Mouse (Mus musculus) urinary bladder, postnatal 10 days (tissue): ENCODE data around the gene Snx18.

ENCODE experiments used
- DNase-seq: peaks from one replicate; pipeline ENCODE4 v3.0.0; 2022; ENCODE audit warnings: low spot score

The Snx18 gene

DNA sequence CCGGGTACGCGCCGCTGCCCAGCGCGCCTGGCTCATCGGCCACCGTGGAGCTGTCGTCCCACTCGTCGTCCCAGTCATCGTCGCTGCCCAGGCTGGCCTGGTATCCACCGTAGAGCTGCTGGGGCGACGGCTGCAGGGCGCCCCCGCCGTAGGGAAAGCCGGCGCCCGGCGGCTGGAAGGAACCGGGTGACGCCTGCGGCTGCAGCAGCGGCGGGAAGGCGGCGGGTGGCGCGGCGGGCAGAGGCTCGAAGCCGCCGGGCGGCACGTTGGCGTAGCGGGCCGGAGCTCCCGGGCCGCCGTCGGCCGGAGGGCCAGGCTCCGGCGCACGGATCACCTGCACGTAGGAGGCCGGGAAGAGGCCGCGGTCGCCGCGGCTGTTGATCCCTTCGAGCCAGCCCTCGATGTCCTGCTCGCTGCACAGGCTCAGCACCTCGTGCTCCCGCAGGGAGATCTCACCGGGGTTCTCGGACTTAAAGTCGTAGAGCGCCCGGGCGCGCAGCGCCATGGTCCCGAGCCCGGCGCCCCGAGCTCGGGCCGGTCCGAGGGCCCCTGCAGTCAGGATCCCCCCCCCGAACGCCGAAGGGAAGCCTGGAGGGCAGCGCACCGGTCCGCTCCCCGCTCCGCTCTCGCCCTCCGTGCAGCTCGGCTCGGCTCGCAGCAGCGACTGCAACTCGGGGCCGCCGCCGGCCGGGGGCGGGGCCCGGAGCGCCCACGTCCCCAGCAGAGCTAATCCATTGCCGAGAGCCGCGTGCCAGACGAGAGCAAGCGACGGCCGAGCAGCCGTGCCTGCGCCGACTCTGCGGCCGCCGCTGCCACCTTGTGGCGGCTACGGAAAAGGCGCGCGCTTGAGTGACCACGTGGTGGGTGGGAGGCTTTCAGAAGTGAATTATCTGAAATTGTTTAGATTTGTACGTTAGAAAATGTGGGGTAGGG, at the start of gene Snx18:
Gene Snx18, minus strand, starts transcription at position 674 of the 933 bp plus-strand sequence.
- DNase-seq: peak; percentile 73

DNA sequence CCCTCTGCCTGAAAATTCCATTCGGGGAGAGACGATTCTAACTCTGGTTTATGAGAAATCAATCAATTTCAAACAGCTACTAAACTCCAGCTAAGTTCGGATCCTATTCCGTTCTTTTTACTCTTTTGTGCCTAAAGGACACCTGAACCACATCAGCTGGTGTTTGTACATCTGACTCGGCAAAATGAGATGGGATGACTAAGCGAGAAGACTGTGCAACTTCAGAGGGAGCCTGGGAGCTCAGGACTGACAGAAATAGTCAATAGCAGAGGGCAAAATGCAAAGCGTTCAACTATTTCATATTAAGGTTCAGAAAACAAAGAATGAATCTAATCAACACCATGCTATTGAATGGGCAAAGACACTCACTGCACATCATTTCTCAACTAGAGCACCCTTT, 45.5 kb upstream of the Snx18 start:
- no peak for DNase-seq

DNA sequence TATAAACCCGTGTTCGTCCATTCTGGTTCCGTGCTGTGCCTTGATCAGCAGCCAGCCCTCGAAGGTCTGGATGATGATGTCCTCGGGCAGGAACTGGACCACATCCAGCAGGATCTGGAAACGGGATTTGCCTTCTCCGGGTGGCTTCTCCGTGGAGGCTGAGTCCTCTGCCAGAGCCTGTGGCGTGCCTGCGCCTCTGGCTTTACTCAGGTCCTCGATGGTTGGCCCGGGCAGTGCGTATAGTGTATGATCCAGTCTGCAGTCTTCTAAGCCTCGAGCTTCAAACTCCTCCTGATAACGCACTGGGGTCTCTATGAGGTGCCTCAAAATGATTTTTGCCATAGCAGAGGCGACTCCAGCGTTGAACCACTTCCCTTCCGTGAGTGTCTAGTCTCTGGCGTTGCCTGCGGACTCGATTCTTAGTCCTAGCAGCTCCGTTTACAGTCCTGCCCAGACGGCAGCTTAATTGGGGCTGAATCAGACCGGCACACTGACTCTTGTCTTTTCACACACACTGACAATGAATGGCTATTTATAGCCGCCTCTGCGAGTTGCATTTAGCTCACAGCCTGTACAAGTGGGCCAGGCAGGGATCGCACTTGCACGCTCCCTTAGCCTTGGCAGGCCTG, 44.9 kb upstream of the Snx18 start, which contains the start of gene Hspb3:
Gene Hspb3, minus strand, starts transcription at position 526 of the 629 bp plus-strand sequence.
- no peak for DNase-seq

DNA sequence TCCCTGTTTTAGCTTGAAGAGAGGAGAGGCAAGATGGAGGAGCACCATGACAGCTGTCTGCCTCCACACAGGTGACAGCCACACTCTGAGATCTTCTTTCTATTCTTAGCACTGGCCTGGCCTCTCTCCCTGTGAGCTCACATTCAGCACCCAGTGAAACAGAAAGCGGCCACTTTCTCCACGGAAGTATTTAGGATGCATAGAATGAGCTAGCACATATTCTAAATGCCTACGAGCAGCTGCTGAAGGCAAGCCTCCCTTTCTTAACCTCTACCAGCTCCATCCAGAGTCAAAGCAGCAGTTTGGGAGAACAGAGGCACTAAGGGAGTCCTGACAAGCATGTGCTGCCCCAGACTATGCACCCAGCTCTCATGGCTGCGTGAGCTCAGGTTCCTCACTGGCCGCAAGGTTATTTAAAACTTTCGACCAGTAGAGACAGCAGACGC, 43.5 kb upstream of the Snx18 start:
- no peak for DNase-seq

DNA sequence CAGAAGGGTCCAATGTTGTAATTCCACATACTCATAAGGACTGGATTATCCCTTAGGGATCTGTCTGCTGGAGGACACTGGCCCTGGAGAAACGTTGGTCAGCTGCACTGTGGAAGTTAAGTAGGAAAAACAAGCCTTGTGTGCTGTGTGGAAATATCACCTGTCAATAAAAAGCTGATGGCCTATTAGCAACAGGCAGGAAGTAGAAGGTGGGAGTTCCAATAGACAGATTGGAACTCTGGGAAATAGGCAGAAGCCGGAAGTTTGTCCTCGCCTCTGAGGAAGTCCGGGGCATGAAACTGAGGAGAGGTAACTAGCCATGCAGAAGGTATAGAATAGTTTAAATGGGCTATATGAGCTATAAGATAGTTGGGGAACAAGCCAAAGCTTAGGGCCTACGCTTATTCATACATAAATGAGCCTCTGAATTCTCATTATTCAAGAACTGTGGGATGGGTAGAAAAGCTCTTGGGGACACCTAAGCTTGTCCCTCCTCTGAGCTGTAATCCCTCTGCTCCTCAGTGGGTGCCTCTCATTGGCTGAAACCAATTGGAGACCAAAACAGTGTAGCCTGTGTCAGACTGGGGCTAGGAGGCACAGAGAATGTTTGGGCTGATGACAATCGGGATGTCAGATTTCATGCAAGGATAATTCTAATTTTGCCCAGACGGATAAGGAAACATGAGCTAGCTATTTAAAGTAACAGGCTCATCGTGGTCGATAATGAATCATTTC, 42.4 kb upstream of the Snx18 start:
- no peak for DNase-seq

DNA sequence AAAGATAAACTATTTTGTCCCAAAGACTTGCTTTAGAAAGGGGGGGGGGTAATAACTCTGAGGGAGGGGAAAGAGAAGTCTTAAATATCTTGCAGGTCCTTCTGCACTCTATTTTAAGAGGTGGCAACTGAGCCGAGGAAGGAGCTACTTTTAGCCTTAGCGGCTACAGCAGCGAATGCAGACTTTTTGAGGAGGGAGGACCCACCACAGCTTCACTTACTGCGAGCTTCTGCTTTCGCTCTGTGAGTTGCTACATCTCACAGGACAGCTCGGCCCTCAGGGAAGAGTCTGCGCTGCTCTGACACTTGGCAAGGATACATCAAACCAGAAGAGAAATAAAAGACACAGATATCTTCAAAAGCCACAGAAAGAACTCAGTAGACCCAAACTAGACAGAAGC, 38.8 kb upstream of the Snx18 start:
- no peak for DNase-seq

DNA sequence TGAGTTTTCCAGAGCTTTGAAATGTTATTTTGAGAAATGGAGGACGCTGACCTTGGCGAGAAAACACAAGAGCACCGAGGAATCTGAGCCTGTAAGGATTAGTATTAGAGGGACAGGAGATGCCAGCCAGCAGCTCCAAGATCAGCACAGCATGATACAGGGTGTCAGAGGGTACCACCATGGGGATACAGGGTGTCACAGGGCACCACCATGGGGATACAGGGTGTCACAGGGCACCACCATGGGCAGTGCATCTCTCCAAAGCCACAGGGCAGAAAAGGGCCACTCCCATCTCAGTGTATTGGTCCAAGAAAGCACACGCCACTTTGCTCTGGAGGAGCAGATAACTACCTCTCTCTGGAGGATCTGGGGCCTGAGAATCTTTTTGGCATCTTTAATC, 38.3 kb upstream of the Snx18 start:
- DNase-seq: no peak

DNA sequence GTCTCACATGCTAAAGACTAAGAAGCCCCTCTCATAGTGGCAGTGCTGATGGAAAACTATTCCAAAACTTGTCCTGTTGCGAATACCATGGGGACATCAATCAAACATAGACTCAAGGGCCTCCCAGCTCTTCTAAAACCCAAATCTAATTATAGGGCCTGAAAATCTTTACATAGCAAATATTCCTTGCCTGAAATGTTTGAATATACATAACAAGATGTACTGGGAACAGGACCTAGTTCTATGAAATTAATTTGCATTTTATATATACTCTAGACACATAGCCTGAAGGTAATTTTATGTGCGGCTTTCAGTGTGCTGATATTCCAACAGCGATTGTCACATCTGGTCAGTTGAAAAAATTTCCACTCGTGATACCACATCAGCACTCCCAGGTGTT, 37.1 kb upstream of the Snx18 start:
- DNase-seq: no peak

DNA sequence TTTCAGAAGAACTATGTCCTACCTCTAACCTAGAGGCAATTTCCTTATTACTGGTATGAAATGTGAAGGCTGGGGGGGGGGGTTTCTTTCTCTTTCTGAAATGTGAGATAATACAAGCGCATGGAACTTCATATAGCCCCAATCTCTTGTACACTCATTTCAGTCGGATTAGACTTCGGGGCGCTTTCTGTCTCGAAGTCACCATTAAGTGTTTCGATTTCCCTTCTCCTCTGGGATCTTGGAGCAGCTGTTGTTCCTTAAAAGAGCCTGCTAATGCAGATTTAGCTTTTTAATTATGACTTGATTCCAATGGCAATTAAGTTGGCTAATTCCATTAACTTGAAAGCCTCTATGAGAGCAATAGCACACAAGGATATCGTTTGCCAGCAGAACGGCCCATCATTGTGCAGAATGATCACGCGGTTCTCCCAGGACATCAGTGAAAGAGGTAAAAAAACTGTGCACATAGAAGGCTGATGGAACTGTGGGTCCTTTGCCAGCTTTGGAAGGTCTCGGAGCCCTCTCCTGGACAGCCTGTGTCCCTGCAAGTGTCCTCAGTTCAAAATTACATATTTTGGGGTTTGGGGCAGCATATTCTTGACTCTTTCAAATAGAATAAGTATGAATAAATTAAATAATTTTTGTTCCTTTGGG, 22.7 kb upstream of the Snx18 start:
- no peak for DNase-seq

DNA sequence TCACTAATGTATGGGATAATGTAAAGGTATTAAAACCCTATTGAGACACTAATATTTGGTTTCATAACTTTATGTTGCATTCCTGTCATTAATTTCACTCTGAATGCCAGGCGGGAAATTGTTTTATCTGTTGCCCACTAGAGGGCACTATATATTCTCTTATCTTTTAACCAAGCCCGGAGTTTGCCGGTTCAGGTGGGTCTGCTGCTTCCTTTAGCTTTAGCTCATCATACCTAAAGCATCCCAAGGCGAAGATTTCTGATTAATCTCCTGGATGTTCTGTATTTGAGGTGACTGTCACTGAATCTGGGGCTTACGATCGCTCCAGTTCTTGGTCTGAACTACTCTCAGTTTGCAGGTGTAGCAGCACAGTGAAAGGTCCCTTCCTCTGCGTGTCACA, 20.6 kb upstream of the Snx18 start:
- no peak for DNase-seq

DNA sequence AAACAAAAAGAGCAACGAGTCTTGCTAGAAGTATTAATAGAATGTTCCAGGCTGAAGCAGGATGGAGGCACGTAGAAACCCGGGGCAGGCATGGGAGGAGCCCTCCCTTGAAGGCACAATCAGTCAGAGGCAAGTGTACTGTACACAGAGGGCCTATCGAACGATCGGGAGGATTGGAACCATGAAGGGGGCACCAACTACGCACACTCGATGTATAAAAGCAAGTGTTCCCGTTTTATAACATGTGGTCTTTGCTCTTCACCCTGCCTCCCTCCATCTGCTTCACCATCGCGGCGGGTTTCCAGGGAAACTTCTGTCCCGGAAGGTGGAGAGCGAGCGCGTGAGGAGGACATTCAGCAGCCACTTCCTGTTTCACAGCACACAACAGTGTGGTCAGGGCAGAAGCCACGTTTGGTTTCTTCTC, 17.4 kb upstream of the Snx18 start:
- no peak for DNase-seq

DNA sequence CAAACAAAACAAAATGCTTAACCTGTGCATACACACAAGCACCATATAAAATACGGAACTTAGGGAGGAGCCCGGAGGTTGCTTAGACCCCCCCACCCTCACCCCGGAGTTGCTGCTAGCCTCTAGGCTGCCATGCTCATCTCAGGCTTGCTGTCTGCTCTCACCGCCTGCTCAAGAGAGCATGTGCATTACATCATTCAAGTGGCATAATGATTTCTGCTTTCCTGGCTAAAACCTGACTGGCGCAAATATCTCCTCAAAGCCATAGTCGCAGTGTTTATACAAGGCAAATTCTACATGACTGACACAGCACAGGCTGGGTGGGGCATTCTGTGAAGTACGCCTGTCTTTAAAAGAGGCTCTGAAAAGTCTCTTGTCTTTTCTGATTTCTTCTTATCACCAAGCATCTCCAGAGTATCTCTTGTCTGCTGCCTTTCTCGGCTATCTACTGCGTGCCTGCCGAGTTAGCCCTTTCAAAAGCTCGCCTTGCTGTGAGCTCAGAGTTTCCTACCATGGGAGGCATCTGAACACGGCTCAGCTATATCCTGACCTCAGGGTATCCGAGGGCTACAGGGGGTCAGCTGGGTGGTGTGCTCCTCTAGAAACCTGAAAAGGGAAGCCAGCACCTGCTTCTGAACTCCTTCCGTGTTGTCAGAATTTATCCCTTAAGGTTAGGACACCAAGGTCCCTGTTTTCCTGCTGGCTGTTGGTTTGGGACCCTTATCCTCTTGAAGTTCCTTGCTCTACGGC, 16.5 kb upstream of the Snx18 start:
- no peak for DNase-seq

DNA sequence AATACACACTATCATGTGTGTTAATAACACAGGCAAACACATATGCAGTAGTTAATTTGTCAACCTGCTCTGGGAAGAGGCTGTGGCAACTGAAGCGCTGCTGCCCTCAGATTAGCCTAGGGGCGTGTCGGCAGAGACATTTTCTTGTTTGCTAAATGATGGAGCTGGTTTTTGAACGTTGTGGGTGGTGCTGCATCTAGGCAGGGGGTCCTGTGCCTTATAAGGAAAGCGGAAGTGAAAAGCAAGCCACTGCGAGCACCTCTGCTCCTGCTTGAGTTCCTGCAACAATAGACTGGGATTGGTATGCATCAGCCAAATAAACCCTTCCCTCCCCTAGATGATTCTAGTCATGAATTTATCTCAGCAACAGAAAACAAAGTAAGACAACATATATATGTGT, 14.1 kb upstream of the Snx18 start:
- DNase-seq: no peak

DNA sequence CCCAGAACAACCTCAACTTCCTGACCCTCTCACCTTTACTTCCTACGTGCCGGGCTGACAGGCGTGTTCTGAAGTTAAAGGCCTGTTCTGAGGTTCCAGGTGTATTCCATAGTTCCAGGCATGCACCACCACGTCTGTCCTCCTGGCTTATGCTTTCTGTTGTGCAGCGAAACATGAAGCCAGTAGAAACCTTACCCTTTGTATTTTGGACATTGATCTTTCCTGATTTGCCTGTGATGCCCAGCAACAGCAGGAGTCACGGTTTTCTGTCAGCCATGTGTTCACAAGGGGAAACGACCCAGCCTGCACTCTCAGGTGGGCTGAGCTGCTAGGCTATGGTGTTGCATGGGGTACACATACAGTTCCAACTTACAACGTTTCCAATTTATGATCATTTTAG, 9.2 kb upstream of the Snx18 start:
- DNase-seq: no peak

DNA sequence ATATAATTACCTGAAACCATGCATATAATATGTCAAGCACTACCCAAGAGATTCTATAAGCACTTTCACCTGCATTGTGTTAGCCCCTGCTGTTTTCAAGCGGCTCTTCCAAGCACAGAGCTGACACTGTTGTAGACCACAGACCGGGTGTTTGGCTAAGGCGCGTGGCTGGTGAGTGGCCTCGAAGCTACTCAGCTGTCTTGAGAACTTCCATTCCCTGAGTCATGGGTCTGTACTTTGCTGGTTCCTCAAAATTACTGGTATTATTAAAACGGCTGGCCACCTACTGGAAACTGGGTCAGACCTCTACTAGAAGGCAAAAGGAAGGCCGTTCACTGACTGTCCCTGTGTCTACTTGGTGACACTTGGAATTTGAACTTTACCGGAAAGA, 4.5 kb upstream of the Snx18 start:
- DNase-seq: no peak

DNA sequence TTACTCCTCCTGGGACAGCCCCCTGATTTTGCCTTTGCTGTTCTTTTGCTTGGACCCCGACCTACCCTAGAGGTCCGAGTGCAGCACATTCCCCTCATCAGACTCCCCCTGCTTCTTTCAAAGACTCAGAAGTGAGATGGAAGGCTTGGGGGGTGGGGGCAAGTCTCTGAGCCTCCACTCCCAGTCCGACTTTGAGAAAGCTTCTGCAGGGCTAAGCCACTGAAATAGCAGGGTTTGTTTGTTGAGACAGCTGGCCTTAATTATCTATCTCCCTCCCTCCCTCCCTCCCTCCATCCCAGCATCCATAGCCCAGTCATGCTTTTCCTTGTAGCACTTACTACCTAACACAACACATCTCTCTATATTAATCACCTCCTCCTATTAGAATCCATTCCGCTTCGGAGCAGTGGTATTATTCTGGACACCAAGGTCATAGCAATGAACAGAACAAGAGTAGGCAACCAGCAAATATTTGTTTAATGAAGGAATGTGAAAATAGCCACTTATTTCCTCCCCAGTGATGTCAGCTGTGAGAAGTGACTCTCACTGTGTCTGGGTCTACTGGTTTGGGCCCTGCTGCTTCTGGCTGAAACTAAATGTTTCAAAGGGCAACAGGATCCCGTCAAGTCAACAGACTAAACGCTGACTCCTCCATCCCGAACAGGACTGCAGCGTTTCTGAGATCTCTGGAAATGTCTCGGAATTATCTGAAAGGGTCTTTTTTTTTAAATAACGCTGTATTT, 3.9 kb upstream of the Snx18 start:
- no peak for DNase-seq

DNA sequence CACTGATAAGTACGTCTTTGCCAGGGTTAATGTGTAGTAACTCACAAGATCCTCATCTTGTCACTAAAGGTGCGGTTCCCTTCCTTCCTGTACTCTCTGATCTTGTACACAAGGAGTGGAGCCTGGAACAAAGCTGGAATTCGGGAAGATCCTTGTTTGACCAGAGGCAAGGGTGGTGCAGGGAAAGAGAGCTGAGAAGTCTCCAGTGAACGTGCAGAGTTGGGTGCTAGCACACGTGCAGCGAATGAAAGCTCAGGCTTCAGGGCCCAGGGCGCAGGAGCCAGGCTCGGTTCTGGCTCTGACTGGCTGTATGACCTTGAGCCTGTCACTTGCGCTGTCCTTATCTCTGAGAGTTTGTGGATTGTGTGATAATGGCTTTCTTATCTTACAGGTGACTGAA, 639 bp upstream of the Snx18 start:
- DNase-seq: no peak

DNA sequence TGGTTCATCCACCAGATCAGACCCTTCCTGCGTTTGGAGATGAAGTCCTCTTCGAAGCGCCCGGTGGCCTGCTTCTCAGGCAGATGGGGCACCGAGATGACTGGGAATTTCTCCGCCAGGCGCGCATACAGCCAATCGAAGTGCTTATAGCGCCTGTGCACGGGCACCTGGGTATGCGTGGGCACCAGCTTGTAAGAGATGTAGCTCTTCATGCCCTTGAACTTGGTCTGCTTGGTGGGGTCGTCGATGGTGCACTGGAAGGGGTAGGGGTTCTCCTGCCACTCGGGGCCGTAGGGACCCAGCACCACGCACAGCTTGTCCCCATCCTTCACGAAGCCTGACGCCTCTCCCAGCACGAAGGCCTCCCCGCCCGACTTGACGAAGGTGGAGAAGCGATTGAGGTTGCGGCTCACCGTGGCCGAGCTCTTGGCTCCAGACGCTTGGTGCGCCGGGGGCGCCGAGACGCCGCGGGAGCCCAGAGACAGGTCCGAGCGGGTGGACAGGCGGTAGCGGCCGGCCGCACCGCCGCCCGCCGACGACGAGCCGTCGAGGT, 950 bp downstream of the Snx18 start:
- no peak for DNase-seq

DNA sequence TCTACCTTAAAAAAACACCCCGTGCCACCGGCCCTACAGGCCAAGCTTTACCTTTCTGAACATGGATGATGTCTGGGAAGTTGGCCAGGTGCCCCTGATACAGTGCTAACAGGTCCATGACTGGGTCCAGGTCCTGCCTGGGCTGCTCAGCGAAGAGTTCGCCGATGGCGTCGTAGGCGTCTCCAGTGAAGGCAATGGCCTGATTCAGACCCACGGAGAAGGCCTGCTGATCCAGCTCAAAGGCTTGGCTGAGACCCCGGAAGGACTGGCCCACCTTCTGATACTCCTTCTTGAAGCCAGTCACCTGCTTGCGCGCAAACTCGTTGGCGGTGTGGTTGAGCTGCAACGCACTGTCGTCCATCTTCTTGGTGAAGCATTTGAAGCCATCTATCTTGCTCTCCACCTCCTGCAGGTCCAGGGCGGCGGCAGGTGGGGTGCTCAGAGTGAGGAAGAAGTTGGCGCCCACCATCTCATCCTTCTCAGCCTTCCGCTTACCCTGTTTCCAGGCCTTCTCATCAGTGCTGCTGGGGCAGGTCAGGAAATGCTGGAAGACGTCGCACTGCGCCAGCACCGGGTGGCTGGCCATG, 1.5 kb downstream of the Snx18 start:
- DNase-seq: no peak
